Mouse (Mus musculus) kidney, adult 8-10 months (tissue): ENCODE data around the gene D630003M21Rik.

ENCODE experiments used
- DNase-seq, 2 experiments: peaks; one replicate each; pipeline ENCODE4 v3.0.0; 2022

D630003M21Rik gene

GRCm38 (mm10) chr2:158163034-158163433 is 66.0 kb downstream of the D630003M21Rik start:
- no peak for DNase-seq

- no peak for DNase-seq
Measured at GRCm38 (mm10) chr2:158161761-158162160, 67.3 kb downstream of the D630003M21Rik start.

- peak; percentile 45 to 46 for DNase-seq
Measured at GRCm38 (mm10) chr2:158159376-158160235, 69.4 kb downstream of the D630003M21Rik start.

GRCm38 (mm10) chr2:158157654-158158053 is 71.4 kb downstream of the D630003M21Rik start:
- no peak for DNase-seq

GRCm38 (mm10) chr2:158156487-158156886 is 72.5 kb downstream of the D630003M21Rik start:
- DNase-seq, result no peak

- no peak for DNase-seq
Measured at GRCm38 (mm10) chr2:158155615-158156014, 73.4 kb downstream of the D630003M21Rik start.

- DNase-seq, result no peak
Measured at GRCm38 (mm10) chr2:158155101-158155500, 73.9 kb downstream of the D630003M21Rik start.

- no peak for DNase-seq
Measured at GRCm38 (mm10) chr2:158154641-158155040, 74.4 kb downstream of the D630003M21Rik start.

- no peak for DNase-seq
Measured at GRCm38 (mm10) chr2:158153728-158154343, 75.2 kb downstream of the D630003M21Rik start.

GRCm38 (mm10) chr2:158152685-158153309 is 76.2 kb downstream of the D630003M21Rik start:
- DNase-seq, result no peak

GRCm38 (mm10) chr2:158151077-158151476 is 77.9 kb downstream of the D630003M21Rik start:
- no peak for DNase-seq

- no peak for DNase-seq
Measured at GRCm38 (mm10) chr2:158146971-158147370, 82.1 kb downstream of the D630003M21Rik start.

GRCm38 (mm10) chr2:158146223-158146622 is 82.8 kb downstream of the D630003M21Rik start, which contains the start of gene Tgm2:
Tgm2 (minus strand) TSS chr2:158146436.
- peak; percentile 87 to 96 for DNase-seq

- DNase-seq, result no peak
Measured at GRCm38 (mm10) chr2:158145528-158146065, 83.4 kb downstream of the D630003M21Rik start.

GRCm38 (mm10) chr2:158144750-158145527 is 84.1 kb downstream of the D630003M21Rik start:
- no peak for DNase-seq

GRCm38 (mm10) chr2:158144263-158144662 is 84.8 kb downstream of the D630003M21Rik start:
- no peak for DNase-seq

GRCm38 (mm10) chr2:158143816-158144215 is 85.2 kb downstream of the D630003M21Rik start:
- DNase-seq, result no peak

- no peak for DNase-seq
Measured at GRCm38 (mm10) chr2:158142981-158143380, 86.0 kb downstream of the D630003M21Rik start.

GRCm38 (mm10) chr2:158141690-158142440 is 87.2 kb downstream of the D630003M21Rik start:
- DNase-seq, result peak in 1 of 2 experiments; percentile 46

GRCm38 (mm10) chr2:158141271-158141670 is 87.8 kb downstream of the D630003M21Rik start:
- no peak for DNase-seq

GRCm38 (mm10) chr2:158140664-158141063 is 88.4 kb downstream of the D630003M21Rik start:
- no peak for DNase-seq

- no peak for DNase-seq
Measured at GRCm38 (mm10) chr2:158139628-158140027, 89.4 kb downstream of the D630003M21Rik start.
